Mouse (Mus musculus) megakaryocyte, embryonic 14.5 days (primary cell): ENCODE measurements around the gene Golga2.

Experiments
- FLI1 ChIP-seq: IDR thresholded peaks from 2 replicates; pipeline ENCODE4 v1.6.1; 2012; ENCODE audit warnings: low read length, inconsistent platforms, mixed read lengths
- GATA1 ChIP-seq: IDR thresholded peaks from 3 replicates; pipeline ENCODE4 v1.6.1; 2012; ENCODE audit warnings: mixed read lengths, low read length, inconsistent platforms, borderline replicate concordance

DNA sequence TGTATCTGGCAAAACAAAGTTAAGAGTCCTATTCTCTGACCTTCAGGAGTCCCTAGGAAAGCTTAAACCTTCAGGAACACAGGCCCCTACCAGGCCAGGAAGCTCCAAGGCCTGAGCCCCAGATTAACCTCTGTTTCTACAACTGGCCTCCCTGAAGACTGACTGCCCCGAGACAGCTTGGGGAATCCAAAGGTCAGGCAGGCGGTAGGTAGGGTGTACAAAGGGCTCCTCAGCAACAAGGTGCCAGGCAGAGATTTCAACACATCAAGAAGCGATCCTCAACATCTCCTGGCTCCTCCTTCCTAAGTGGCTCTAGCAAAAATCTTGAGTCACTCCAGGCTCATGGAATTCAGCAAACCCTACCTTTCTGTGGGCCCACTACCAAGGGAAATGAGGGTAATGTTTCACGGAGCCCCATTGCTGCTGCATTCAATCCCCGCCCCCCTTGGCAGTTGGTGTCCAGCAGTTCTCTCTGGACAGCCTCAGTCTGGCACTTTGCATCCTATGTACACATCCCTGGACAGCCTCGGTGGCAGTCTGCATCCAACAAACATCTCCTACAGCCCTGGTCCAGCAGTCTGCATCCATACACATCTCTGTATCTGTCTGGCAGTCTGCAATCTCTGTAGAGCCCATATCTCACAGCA is 28.2 kb upstream of the Golga2 start:
- no peak for TF ChIP-seq GATA1
- no peak for TF ChIP-seq FLI1
